Mouse (Mus musculus) cerebellum, postnatal 14 days (tissue): ENCODE results near the gene Tvp23b.

Experiments
- DNase-seq, 2 experiments: peaks; one replicate each; pipeline ENCODE4 v3.0.0; 2021; ENCODE audit warnings: mixed read lengths in 2 of 2

Gene Tvp23b

DNA sequence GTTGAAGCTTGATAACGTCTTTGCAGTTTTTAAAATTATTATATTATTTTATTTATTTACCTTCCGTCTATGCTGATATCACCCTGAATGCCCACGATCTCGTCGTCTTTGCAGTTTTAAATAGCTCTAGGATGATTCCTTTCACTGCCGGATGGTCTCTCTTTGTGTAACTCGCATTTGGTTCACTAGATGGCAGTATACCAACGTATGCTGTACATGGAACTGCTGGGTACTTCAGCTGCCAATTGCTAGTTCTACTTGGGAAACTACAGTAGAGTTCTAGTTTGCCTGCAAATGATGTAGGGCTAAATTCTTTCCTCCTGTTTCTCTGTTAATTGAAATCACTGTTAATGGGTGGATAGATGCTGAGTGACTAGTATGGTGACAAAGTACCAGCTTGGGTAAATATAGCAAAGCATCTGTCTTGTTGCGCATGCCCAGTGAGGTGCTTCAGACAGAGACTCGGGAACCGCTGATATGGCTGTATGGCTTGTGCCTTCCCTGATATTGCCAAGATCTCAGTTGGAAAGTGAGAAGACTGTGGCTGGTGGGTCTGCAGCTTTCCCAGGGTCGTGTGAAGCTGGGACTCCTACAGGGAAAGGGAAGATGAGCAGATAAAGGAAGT lies 22.6 kb downstream of the Tvp23b start:
- DNase-seq = peak; percentile 80 to 84

DNA sequence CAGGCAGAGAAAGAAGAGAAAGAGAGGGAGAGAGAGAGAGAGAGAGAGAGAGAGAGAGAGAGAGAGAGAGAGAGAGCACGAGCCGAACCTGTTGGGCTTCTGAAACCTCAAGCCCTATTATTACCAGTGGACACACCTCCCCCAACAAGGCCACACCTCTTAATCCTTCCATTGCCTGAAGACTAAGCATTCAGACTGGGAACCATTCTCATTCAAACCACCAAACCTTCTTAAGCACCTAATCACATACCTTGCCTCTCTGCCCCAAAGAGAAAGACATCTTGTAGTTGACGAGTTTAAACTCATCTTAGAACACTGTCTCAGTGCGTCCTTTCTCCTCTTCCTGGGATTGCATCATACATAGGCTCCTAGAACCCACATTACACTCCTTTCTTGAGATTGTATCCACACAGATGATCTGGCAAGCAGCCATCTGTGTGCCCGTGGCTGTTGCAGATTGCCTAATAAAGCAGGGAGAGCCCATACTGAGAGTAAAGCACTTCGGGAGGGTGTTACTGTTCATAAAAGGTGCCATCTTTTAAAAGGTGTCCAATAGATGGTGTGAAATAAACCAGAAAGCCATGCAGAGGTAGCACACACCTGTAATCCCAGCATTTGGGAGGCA lies 24.7 kb downstream of the Tvp23b start:
- DNase-seq = no peak

- no peak for DNase-seq
Observed at GRCm38 (mm10) chr11:62909720-62910306, 30.6 kb downstream of the Tvp23b start.

DNA sequence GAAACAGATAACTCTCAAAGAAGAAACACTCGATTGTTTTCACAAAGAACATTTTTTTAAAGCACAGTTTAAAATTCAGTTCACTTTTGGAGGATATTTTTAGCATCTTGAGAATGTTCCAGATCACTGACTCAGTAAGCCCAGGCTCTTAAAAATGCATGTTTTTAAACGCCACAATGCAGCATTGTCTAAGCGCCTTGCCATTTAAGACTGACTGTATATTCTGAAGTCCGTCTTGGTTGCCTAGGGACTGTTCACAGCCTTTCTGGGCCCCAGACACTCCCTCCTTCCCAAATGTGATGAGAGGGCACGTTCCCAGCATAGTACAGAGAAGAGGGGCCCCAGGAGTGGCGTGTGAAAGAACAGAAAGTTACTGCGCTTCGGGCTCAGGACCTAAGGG lies 32.1 kb downstream of the Tvp23b start:
- DNase-seq = no peak

DNA sequence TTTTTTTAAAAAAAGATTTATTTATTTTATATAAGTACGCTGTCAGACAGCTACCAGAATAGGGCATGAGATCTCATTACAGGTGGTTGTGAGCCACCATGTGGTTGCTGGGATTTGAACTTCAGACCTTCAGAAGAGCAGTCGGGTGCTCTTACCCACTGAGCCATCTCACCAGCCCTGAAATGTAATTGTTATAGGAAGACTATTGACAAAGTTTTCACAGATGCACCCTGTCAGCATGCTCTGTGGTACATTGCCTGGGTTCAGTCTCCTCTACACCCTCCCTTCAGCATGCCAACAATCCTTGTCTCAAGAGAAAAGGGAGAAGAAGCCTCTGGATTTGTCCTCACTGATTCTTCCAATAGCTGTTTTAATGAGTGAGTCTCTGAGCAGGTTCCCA lies 33.9 kb downstream of the Tvp23b start:
- no peak for DNase-seq

GRCm38 (mm10) chr11:62914532-62914931 lies 35.3 kb downstream of the Tvp23b start:
- peak; percentile 38 to 49 for DNase-seq

DNA sequence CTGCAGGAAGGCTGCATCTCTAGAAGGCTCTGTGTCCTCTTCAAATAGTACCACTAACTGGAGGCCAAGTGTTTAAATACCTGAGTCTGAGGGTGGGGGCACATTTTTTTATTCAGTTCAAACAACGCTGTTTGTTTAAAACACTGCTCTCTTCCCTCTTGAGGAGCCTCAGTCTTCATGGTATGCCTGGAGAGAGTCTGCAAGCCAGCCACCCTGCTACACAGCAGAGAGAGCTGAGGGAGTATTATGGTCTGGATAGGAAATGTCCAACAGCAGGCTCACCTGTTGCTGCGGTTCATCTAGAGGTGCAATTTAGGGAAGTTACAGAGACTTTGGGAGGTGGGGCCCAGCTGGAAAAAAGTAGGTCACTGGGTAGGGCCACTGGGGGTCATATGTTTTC lies 36.2 kb downstream of the Tvp23b start:
- DNase-seq = no peak

- DNase-seq = no peak
Observed at GRCm38 (mm10) chr11:62916765-62917164, 37.5 kb downstream of the Tvp23b start.

DNA sequence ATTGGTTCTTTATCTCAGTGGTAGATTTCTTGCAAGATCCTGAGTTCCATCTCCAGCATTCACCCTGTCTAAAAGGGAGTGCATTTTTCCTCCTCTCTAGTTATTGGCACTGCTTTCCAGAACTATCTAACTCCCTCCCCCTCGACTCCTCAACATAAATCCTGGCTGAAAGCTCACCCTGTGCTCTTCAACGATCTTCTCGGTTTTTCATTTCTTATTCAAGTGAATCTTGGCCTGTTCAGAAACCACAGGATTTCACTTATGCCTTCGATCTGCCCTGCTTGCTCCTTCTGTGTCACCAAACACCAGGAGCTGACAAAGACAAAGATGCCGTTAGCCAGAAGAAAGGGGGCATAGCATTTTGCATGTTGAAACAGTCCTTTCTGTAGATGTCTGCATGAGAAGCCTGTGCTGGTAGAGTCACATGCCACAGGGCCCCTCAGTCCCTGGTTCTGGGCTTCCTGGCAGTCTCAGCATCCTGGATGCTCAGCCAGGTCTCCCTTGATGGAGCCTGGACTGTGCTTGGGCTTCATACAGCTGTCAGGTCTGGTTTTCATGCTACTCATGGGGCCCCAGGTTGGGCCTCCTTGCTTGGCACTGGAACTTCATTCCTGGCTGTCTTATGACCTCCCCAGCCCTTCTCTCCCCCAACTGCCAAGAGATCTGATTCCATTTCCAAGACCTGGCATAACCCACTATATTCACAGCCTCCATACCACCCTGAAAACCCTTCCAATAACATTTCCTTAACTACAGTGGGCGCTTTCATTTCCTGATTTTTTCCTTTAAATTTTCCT lies 40.9 kb downstream of the Tvp23b start:
- peak in 1 of 2 experiments; percentile 13 for DNase-seq

DNA sequence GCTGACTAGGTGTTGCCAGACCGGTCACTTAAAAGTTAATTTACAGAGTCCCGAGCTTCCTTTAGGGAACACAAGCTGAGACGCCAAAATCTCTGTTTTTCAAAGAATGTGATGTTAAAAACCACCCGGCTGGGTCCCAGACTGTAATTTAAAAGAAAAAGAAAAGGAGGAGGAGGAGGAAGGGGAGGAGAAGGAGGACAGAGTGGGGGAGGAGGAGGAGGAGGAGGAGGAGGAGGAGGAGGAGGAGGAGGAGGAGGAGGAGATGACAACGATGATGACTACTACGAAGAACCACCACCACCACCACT lies 41.4 kb downstream of the Tvp23b start:
- DNase-seq = no peak

DNA sequence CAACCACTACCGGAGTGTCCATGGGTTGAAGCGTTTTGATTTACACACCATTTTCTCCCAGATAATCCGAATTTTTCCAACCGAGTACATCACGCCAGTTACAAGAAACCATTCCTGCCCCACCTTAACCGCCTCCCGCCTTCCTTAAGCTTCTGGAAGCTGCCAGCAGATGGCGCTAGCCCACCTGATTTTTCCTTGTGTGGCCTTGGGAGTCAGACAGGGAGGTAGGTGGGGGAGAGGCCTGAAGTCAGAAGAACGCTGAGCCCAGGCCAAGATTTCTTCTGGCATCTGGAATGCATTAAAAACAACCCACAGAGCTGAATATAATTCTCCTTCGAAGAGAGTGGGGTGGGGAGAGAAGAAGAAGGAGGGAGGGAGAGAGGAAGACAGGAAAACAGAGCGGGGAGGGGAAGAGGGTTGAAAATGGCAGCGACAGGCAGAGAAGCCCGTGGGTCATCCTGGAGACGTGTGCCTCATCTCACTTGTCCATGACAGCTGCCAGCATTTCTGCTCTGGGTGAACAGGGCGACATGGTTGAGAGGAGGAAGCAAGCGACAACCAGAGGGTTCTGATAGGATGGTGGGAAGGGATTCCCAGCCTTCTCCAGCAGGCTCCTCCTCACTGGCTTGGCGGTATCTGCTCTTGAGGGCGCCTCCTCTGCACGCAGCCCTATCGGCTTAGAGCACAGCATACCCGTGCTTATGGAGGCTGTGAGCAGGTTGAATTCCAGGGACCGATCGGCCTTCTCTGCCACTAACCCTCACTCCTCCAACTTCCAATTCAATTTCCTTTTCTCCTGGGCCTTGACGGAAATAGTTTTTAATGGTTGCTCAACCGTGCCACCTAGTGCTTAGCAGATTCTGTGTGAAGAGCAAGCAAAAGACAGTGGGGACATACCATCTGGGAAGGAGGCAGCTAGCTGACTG lies 42.1 kb downstream of the Tvp23b start:
- peak; percentile 95 for DNase-seq

DNA sequence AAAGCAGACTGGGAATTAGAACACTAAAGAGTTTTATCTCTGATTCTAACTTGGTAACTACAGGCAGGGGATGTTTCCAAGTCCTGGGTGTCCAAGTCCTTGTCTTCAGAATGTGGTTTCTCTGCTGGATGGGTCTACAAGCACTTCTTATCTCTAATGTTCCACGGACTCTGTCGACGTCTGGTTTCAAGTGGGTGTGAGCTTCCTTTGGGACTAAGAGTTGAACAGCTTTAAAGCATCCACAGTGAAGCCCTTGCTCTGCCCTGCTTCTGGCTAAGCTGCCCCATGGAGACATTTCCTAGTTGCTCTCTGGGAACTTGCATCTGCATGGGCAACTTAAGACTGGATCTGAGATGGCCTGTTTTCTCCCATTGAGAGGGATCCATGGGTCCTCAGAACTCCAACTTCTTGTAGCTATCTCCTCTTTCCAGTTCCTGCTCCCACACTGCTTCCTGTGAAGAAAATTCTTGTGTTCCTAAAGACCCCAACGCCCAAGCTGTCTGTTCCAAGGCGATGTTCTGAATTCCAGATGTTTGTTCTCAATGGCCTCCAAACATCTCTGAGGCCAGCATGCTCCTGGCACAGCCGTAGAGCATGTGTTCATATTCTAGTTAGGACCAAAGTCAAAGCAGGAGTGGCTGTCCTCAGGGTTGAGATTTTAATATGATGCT lies 45.0 kb downstream of the Tvp23b start:
- no peak for DNase-seq

DNA sequence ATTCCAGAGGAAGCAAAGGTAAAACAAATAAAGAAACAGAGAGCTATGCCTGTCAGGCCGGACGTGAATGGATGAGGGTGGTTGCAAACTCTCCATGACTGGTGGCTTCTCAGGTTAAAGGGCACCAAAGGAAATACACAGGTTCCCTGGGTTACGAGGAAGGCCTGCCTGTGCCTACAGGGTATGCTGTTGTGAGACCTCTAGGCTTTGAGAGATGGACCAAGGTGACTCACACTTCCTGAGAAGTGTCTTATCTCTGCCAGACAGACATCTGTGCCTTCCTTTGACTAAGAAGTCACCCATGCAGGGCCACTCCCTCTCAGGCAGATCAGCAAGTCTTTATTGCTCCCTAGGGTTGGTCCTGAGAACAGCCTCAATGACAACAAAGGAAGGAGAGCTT lies 50.5 kb downstream of the Tvp23b start:
- no peak for DNase-seq

DNA sequence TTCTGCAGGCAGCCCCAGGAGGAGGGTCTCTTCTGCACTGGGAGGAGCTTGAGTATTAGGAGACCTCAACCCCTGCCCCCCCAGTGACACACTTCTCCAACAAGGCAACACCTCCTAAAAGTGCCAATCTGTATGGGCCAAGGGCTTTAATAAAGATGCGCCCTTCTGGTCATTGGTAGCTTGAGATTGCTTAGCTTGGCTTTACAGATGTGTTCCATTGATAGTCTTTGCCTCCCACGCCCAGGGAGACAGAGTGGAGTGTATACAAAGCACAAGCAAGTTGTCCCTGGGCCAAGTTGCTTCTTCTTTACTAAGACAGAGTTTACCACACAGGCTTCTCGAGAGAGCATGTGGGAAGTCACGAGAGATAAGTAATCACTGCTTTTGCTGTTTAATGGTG lies 51.3 kb downstream of the Tvp23b start:
- DNase-seq = no peak

DNA sequence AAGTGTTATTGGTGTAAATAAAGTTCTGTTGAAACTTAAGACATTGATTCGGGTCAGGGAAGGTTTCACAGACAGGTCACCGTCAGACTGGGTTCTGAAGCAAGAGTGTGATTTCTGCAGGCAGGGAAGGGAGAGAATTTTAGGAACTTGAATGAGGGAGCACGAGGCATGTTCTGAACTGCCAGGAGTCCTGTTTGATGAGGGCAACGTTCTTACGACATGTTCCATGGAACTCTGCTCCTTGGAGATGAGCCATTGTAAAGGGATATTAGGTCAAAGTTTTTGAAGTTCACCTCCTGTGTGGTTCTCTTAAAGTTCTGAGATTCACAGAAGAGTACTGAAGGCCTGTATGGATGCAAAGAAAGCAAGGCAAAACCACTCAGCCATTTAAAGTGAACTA lies 51.9 kb downstream of the Tvp23b start:
- no peak for DNase-seq

GRCm38 (mm10) chr11:62933099-62933498 lies 53.8 kb downstream of the Tvp23b start:
- no peak for DNase-seq

- DNase-seq = no peak
Observed at GRCm38 (mm10) chr11:62934795-62935514, 55.7 kb downstream of the Tvp23b start.

- DNase-seq = no peak
Observed at GRCm38 (mm10) chr11:62937986-62938385, 58.7 kb downstream of the Tvp23b start.

DNA sequence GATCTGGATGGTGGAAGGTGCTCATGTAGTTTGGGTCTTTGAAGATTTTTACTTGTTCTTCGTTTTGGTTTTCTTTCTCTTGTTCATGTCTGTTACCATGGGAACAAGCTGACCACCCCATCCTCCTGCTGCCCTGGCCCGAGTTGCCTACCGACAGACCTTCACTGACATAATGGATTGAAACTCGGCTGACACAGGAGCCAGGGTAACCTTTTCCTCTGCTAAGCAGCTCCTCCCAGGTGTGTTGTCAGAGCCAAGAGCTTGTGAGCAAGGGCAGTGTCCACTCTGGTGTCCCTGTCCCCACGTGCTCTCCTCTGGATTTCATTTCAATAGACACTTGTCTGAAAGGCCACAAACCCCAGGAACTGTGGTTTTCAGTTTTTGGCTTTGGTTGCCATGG lies 59.7 kb downstream of the Tvp23b start:
- no peak for DNase-seq

GRCm38 (mm10) chr11:62940176-62940575 lies 60.9 kb downstream of the Tvp23b start:
- DNase-seq = no peak

DNA sequence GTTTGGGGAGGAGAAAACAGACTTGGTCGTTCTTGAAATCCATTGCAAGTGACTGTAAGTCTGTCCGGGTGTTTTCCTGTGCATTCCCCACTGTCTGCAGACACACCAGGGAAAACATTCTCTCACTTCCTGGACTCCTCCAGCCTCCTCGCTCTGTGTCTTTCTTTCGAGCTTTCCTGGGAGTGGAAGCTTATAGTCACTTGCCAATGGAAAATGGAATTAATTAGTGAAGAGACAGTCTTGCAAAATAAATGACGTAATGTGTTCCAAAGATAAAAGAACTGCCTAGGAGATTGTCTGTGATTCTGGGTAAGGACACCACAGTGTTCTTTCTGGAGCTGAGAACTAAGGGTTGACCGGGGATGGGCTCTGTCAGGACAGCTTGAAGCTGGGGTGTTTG lies 64.3 kb downstream of the Tvp23b start:
- no peak for DNase-seq

- no peak for DNase-seq
Observed at GRCm38 (mm10) chr11:62945514-62945913, 66.3 kb downstream of the Tvp23b start.
